Mouse (Mus musculus) liver, embryonic 11.5 days (tissue): ENCODE results near the gene Bloc1s4. TPM values are rescaled to one million over a fixed set of nuclear protein-coding genes. Genes with fewer than 3 reads are reported as not detected.

Experiments used
- ATAC-seq: fragments of 200-750 bp; cut with Nextera tagmentation; replicated peaks from 2 replicates; pipeline ENCODE4 v1.8.0; 2017; ENCODE audit warnings: moderate number of reproducible peaks, mild to moderate bottlenecking, moderate TSS enrichment, moderate library complexity; ENCODE audit not compliant: low FRiP score
- DNase-seq: peaks from one replicate; pipeline ENCODE4 v3.0.0-alpha.2; 2017; ENCODE audit warnings: low spot score
- H3K27ac ChIP-seq: fragments of 300-500 bp; sonication (generic); 2 replicates; pipeline ENCODE4 v1.5.1; 2014; ENCODE audit warnings: mild to moderate bottlenecking, low read depth, low read length, control low read depth
- H3K27me3 ChIP-seq: fragments of 300-500 bp; sonication (generic); replicated peaks from 2 replicates; pipeline ENCODE4 v1.6.1; 2014; ENCODE audit warnings: low read length, mixed read lengths; ENCODE audit not compliant: control insufficient read depth, insufficient read depth
- H3K36me3 ChIP-seq: fragments of 300-500 bp; sonication (generic); 2 replicates; pipeline ENCODE4 v1.6.1; 2014; ENCODE audit warnings: mild to moderate bottlenecking, low read length, moderate library complexity, mixed read lengths; ENCODE audit not compliant: control insufficient read depth, insufficient read depth
- H3K4me1 ChIP-seq: fragments of 300-500 bp; sonication (generic); replicated peaks from 2 replicates; pipeline ENCODE4 v1.6.1; 2014; ENCODE audit warnings: low read length, mixed read lengths; ENCODE audit not compliant: control insufficient read depth, insufficient read depth
- H3K4me2 ChIP-seq: fragments of 300-500 bp; sonication (generic); 2 replicates; pipeline ENCODE4 v1.6.1; 2014; ENCODE audit warnings: mild to moderate bottlenecking, control low read depth, moderate library complexity
- H3K4me3 ChIP-seq: fragments of 300-500 bp; sonication (generic); 2 replicates; pipeline ENCODE4 v1.5.1; 2014; ENCODE audit warnings: low read depth, low read length, control low read depth
- H3K9ac ChIP-seq: fragments of 300-500 bp; sonication (generic); 2 replicates; pipeline ENCODE4 v1.6.1; 2014; ENCODE audit warnings: low read depth, low read length, control low read depth
- H3K9me3 ChIP-seq: fragments of 300-500 bp; sonication (generic); 2 replicates; pipeline ENCODE4 v1.6.1; 2016; ENCODE audit warnings: low read length, inconsistent platforms, mixed read lengths; ENCODE audit not compliant: control insufficient read depth
- WGBS: fragments of 180-500 bp; shearing (Covaris S2); extraction: QIAGEN DNeasy Blood & Tissue Kit; methylation state at CpG from one replicate; pipeline ENCODE4 v1.1.7; 2014; 5-methylcytosine and 5-hydroxymethylcytosine counted together
- polyA plus RNA-seq: library from polyadenylated mRNA; unstranded; fragments of >200 nt; fragmentation: Nextera tagmentation; extraction: Ambion mirVana; gene quantifications from 2 replicates; pipeline ENCODE4 v1.2.1, GENCODE M21; 2014

Bloc1s4 gene
- polyA plus RNA-seq, 1 experiment from 2014 or later = 29.1 TPM

GRCm38 (mm10) chr5:36750119-36751078 lies 1.9 kb upstream of the Bloc1s4 start:
- H3K4me1 ChIP-seq = peaks cover 13% of the 10 kb centered on the region; the same call in 1 of the 2 replicates
- H3K36me3 ChIP-seq = no peaks in the 10 kb centered on the region
- no peak overlapping the region for H3K9ac ChIP-seq
- H3K9me3 ChIP-seq = no peaks in the 10 kb centered on the region
- ATAC-seq (no peak), DNase-seq (no peak)
- H3K27ac ChIP-seq = no peak overlapping the region
- H3K4me2 ChIP-seq = no peak overlapping the region
- no peaks in the 10 kb centered on the region for H3K27me3 ChIP-seq
- H3K4me3 ChIP-seq = no peak overlapping the region
- 65% methylated on average over 9 of the region's 9 CpGs for WGBS

- Histone ChIP-seq H3K27me3 (no peaks in the 10 kb centered on the region), H3K36me3 (no peaks in the 10 kb centered on the region), H3K4me1 (peaks cover 13% of the 10 kb centered on the region; the same call in 1 of the 2 replicates), H3K4me3 (peak overlapping the region; percentile 95), H3K27ac (no peak overlapping the region; the same call in 1 of the 2 replicates), H3K9me3 (no peaks in the 10 kb centered on the region), H3K4me2 (peak overlapping the region; percentile 89), H3K9ac (peak overlapping the region; percentile 88)
- ATAC-seq = peak; percentile 70
- DNase-seq = no peak
- WGBS = 2% methylated on average over 73 of the region's 76 CpGs
These were observed 485 bp downstream of the Bloc1s4 start for GRCm38 (mm10) chr5:36747794-36748535.

DNA sequence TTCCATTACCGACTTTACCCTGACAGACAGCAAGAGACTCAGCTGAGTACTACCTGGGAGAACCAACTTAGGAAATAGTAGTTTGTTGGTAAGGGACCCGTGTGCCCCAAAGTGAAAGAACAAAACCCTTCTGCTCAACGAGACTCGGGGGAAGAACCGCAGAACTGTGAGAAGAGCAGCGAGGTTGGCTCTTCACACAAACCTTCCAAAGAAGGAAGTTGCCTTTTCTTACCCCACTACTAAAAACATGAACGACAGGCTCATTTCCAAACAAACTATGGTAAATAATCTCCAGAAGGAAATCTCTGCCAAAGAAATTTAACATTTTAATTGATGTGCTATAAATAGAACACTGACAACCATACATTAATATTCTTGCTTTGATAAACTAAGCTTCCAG lies 1.4 kb downstream of the Bloc1s4 start:
- Histone ChIP-seq H3K27ac (no peak overlapping the region), H3K9me3 (no peaks in the 10 kb centered on the region), H3K36me3 (no peaks in the 10 kb centered on the region), H3K27me3 (no peaks in the 10 kb centered on the region), H3K9ac (no peak overlapping the region), H3K4me1 (peaks cover 13% of the 10 kb centered on the region; the same call in 1 of the 2 replicates), H3K4me2 (peak overlapping the region; percentile 89), H3K4me3 (peak overlapping the region; percentile 95; the same call in 1 of the 2 replicates)
- WGBS = 57% methylated on average over 7 of the region's 7 CpGs
- no peak for DNase-seq
- no peak for ATAC-seq

GRCm38 (mm10) chr5:36742126-36742848 lies 6.2 kb downstream of the Bloc1s4 start:
- ATAC-seq (no peak; the same call in 1 of the 2 replicates), DNase-seq (peak; percentile 76)
- Histone ChIP-seq H3K4me2 (peak overlapping the region; percentile 53), H3K4me1 (peaks cover 25% of the 10 kb centered on the region), H3K27ac (no peak overlapping the region; the same call in 1 of the 2 replicates), H3K4me3 (peak overlapping the region; percentile 19; the same call in 1 of the 2 replicates), H3K9ac (no peak overlapping the region), H3K27me3 (0 out of 2 replicates have a peak, but pooled peaks cover 3% of the 10 kb centered on the region), H3K36me3 (no peaks in the 10 kb centered on the region), H3K9me3 (no peaks in the 10 kb centered on the region)
- 34% methylated on average over 16 of the region's 16 CpGs for WGBS

DNA sequence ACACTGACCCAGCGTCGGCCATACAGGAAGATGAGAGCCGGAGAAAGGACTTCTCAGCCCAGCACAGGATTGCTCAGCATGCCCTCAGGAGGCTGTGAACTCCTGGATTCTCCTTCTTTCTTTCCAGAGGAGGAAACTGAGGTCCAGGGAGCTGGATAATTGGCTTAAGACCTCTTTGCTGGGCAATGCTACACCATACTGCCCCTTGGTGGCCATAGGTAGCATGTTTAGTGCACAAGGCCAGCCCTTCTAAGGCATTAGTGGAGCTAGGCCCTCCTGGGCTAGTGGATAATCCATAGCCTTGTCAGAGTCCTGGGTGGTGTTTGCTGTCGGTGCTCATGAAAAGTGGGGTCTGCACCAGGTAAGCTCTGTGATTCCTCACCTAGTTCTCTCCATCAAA lies 8.6 kb downstream of the Bloc1s4 start:
- H3K27ac ChIP-seq = no peak overlapping the region
- WGBS = 65% methylated on average over 4 of the region's 4 CpGs
- ATAC-seq = 0 out of 2 replicates have a peak, but pooled peaks have one; percentile 55

GRCm38 (mm10) chr5:36738799-36739615 lies 9.4 kb downstream of the Bloc1s4 start:
- peaks cover 6% of the 10 kb centered on the region; the same call in 1 of the 2 replicates for H3K27me3 ChIP-seq
- H3K9me3 ChIP-seq = no peaks in the 10 kb centered on the region
- H3K4me3 ChIP-seq = no peak overlapping the region
- H3K4me1 ChIP-seq = peaks cover 35% of the 10 kb centered on the region
- WGBS = 60% methylated on average over 16 of the region's 16 CpGs
- H3K4me2 ChIP-seq = no peak overlapping the region
- H3K27ac ChIP-seq = no peak overlapping the region
- no peaks in the 10 kb centered on the region for H3K36me3 ChIP-seq
- H3K9ac ChIP-seq = no peak overlapping the region
- ATAC-seq (no peak), DNase-seq (no peak)

More for the DNA sequence above, 8.6 kb downstream of the Bloc1s4 start:
- Histone ChIP-seq H3K4me3 (no peak overlapping the region), H3K27me3 (peaks cover 6% of the 10 kb centered on the region; the same call in 1 of the 2 replicates), H3K4me2 (no peak overlapping the region), H3K4me1 (peaks cover 35% of the 10 kb centered on the region), H3K36me3 (no peaks in the 10 kb centered on the region), H3K9ac (no peak overlapping the region), H3K9me3 (no peaks in the 10 kb centered on the region)
- DNase-seq = no peak

DNA sequence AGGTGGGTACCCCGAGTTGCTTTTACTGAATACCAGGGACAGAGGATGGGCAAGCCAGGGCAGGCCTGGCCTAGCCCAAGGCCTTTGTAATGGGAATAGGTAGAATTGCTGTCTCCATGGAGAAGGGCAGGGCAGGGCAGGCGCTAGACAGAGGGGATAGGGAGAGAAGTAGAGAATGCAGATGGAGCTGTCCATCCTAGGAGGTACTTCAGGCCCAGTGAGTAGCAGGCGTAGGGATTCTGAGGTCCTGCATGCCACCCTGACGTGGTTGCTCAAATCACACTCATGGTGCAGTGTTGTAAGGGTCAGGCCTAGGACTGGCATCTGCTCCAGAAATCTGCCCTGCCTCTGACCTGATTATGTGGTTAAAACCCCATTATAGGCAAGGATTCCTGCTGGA lies 10.7 kb downstream of the Bloc1s4 start:
- no peak overlapping the region for H3K9ac ChIP-seq

More for the DNA sequence above, 10.7 kb downstream of the Bloc1s4 start:
- Histone ChIP-seq H3K4me3 (no peak overlapping the region), H3K4me1 (peaks cover 39% of the 10 kb centered on the region), H3K27me3 (peaks cover 6% of the 10 kb centered on the region; the same call in 1 of the 2 replicates), H3K9me3 (no peaks in the 10 kb centered on the region), H3K4me2 (no peak overlapping the region), H3K36me3 (no peaks in the 10 kb centered on the region), H3K27ac (no peak overlapping the region)
- no peak for DNase-seq
- ATAC-seq = no peak
- WGBS = 71% methylated on average over 4 of the region's 4 CpGs
